Mouse (Mus musculus) liver, adult 2 months (tissue): ENCODE results near the gene Rhbg.

Source experiments
- CTCF ChIP-seq: fragments of 200-500 bp; IDR thresholded peaks from 2 replicates; pipeline ENCODE4 v1.5.1; 2011; ENCODE audit warnings: low read depth, low read length, control low read depth
- POLR2A ChIP-seq: fragments of 200-500 bp; IDR thresholded peaks from 2 replicates; pipeline ENCODE4 v1.6.1; 2011; ENCODE audit warnings: low read length, control low read depth; ENCODE audit not compliant: insufficient read depth; ENCODE audit errors: extremely low read depth

DNA sequence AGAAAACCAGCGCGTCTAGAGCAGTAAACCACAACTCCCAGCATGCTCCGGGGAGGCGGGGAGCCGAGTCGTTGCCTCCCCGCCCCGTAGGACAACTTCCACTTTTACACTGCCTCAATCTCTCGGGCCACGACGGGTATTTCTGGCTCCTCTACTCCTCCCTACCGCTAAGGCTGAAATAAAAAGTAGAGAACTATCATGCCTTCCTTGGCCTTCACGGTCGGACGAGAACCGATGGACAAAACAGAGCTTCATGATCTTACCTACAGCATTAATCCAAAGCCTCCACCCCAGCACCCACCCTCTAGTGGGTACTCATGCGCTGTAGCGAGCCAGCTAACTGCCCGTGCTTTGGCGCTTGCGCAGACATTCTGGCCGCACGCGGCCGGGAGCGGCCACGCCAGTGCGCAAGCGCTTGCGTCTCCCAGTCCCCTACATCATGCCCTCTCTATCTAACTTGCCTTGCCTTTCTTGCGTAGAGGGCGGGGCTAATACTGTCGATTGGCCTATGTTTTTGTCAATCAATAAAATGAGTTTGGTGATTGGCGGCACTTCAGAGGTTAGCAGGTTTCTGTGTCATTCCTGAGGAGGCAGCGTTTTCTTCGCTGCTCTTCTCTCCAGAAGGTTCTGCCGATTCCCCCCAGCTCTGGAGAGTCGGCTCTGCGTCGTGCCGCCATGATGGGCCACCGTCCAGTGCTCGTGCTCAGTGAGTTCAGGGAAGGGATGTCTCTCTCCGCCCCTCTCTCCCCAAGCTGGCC lies 42.2 kb upstream of the Rhbg start, which contains the start of the genes Tsacc and Cct3:
- TF ChIP-seq POLR2A (peak; percentile 67), CTCF (0 out of 2 replicates have a peak, but pooled peaks have one; percentile 12)
